Mouse (Mus musculus) layer of hippocampus, postnatal 25 days (tissue): Measurements from ENCODE around the gene Rcl1. TPM values are rescaled to one million over a fixed set of nuclear protein-coding genes. Genes with fewer than 3 reads are reported as not detected.

Source experiments
- DNase-seq, 2 experiments: peaks; one replicate each; pipeline ENCODE4 v3.0.0; 2022; ENCODE audit warnings: mixed read lengths in 2 of 2, low spot score in 1 of 2; ENCODE audit errors: extremely low spot score in 1 of 2
- total RNA-seq, 2 experiments: library from RNA; stranded (reverse); gene quantifications; 2 replicates each; pipeline ENCODE4 v1.2.3; 2021

Rcl1 gene
- total RNA-seq, 2 experiments from 2014 or later = 17.6 to 18.8 TPM

DNA sequence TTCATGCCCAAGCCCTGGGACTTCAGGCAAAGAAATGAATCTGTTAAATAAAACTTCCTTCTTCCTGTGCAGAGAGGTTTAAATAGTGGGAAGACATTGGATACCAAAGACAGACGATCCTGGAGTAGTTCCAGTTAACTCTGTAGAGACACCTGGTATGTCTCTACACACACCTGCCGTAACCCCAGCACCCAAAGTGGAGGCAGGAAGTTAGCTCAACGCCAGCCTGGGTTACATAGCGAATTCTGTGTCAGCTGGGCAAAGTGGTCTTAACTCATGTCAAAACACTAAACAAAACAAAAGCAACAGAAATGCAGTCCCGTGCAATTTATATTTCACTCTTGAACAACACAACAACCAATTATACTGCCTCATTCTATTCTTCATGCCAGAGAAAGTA lies 5.1 kb downstream of the Rcl1 start:
- no peak for DNase-seq

DNA sequence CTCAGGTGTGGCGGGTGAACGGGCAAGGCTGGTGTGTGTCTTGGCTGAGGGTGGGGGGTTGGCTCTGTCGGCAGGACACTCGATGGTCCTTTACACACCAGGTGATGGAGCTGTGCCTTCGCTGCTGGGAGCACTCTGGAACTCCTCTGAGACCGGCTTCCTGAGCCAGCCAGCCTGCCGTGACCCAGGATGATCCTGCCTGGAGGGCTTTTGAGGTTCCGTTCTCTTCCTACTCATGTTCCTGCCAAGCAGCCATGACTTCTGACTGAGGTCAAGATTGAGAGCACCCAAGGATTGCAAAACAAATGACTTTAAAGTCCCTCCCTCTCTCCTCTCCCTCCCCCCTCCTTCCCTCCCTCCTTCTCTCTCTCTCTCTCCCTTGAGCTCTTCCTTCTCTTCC lies 11.5 kb downstream of the Rcl1 start:
- no peak for DNase-seq

DNA sequence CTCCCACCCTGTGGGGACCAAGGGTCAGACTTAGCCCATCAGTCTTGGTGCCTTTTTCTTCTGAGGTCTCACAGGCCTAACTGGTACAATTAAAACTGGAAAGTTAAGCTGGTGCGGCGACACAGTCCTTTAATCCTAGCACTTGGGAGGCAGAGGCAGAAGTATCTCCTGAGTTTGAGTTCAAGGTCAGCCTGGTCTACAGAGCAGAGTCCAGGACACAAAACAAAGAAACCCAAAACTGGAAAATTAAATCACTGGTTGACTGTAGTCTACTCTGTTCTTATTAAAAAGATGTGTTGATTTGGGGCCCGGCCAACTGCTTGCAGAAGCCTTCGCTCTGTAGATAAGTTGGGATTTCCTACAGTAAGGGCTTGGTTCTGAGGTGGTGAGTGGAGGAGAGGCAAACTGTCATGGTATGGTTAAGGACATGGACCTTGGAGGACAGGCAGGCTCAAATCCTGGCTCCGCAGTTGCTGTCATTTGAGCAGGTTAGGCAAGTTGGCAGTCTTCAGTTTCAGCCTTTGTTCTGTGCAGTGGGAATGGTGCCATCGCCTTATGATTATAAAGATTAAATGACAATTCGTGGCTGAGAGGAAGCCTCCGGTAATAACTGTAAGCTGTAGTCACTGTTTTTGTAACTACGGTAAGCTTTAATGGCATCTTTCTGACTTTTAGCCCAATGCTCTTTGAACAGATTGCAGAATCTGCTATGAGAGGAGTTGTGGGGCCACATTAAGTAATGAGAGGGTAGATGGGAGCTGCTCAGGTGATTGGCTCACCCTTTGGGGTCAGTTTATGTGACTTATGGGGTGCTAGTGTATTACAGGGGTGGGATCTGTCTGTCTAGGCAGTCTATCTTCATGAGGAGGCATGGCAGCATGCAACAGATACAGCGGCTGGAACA lies 12.8 kb downstream of the Rcl1 start:
- DNase-seq = no peak

DNA sequence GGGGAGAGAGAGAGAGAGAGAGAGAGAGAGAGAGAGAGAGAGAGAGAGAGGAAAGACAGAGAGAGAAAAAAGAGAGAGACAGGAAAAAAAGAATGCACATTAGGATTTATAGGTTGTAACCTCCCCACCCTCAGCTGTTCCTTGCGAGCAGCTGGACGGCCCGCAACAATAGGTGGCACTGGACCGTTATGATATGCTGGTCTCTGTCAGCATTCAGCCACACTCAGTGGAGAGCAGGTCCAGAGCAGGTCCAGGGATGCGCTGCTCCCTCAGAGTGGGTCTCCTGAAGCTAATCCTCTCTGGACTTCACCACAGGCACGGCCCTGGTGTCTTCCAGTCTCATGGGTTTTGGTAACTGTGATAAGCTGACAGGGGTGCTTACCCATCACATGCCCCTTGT lies 15.6 kb downstream of the Rcl1 start:
- DNase-seq = no peak

DNA sequence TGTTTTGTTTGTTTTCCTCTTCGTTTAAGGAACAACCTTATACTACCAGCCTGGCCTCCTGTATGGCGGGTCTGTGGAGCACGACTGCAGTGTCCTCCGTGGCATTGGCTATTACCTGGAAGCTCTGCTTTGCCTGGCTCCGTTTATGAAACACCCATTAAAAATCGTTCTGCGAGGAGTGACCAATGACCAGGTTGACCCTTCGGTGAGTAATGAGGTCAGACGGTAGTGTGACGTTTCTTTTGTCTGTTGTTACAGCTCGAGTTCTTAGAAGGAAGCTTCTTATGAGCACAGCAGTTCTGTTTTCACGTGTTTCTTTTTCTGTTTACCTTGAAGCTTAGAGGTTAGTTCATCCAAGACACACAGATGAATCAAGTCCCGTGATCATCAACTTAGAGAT lies 17.0 kb downstream of the Rcl1 start:
- DNase-seq = no peak

DNA sequence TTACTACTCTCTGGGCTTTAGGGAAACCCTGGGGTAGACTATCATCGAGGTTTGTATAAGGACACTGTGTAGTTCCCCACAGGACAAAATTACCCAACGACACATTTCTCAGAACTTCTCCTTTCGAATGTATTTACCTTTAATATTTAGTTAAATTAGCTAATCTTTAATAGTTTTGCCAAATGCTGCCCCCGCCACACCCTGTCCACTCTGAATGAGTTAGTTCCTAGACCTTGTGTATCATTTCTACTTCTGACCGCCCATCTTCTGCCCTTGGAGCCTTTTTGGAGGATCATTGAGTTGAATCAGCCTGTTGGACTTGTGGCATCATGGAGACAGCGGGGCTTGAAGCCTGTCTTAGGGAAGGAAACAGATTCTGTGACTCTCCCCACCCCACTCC lies 19.1 kb downstream of the Rcl1 start:
- DNase-seq = no peak

DNA sequence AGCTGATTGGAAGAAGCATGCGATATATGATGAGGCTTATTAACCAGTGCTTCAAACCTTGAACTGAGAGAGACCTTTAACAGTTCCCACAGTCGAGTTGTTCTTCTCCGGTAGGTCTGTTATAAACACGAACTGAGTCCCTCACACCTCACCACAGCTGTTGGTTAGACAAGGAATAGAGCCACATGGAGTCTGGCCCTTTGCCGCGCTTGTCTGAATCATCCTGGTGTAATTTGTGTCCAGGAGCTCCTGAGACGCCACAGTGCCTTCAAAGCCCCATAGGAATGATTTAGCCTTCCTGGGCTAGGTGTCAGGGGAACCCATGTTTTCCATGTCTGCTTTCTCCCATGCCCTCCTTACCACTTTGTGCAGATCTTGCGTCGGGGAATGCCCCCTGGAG lies 20.2 kb downstream of the Rcl1 start:
- DNase-seq = no peak

DNA sequence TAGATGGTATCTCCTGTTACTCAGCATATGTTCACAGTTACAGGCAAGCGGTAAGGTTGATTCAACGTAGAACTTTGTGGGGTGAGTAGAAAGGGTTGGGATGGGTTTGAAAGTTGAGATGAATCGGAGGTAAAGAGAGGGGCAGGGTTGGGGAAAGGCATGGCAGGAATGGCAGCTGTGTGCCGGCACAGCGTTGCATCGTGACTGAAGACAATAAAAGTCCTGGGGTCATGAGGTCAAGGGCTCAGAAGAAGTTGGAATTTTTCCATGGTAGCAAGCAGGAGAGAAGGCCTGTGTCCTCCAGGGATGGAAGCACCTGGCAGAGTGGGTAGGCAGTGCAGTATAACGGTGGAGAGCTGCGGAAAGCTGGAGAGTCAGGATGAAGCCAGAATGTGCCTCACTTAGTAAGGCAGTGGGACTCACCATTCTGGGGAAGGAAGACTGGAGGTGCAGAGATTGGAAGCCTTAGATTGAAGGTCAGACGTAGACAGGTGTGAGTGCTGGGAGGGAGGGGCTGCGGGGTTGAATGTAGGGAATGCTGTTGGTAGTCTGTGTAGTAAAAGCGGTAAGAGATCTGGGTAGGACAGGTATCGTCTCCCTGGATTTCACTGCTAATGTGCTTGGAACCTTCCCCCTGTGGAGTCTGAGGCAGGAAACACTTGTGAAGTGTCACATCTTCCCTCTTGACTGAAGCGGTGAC lies 23.9 kb downstream of the Rcl1 start:
- no peak for DNase-seq

DNA sequence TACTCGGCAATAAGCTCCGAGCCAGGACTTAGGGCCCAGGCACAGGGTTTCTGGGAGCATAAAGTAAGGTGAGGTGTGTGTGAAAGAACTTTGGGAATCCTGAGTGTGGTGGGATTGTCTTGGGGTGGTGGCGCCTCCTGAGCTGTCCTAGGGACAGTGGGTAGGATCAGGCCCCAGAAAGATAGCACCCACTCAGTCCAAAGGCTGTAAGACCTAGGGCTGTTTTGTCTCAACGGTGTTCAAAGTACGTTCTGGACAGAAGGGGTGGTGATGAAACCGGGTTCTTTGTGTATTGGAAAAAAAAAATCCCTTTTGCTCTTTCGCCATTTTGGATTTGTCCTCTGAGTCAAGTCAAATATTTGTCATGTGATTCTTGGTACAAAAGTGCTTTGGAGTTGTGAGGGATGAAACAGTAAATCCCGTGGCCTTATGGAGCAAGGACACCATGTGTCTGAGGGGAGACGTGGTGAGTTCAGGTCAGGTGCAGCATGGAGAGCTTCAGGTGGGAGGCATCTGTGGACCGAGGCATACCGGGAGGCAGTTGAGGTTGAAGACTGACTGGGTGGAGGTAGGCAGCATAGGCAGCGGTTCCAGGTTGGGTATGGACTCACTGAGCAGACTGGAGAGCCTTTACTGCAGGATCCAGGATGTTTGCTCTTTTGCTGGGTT lies 25.3 kb downstream of the Rcl1 start:
- DNase-seq = no peak

DNA sequence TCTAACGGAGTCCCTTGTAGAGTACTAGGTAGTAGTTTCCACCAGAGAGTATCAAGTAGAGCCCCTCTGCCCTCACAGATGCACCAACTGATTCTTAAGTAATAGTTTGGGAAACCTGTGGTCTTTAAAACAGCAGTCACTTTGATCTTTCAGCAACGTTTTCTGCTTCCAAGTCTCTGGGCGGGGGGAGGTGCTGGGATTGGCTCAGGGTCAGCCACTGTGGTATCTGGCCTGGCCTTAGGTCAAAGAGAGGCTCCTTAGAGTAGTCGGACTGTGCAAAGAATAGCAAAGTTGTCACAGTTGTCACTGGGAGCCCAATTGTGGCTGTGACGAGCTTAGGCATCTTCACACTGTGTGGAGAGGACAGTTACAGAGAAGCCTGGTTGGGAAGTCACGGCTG lies 26.2 kb downstream of the Rcl1 start:
- no peak for DNase-seq

DNA sequence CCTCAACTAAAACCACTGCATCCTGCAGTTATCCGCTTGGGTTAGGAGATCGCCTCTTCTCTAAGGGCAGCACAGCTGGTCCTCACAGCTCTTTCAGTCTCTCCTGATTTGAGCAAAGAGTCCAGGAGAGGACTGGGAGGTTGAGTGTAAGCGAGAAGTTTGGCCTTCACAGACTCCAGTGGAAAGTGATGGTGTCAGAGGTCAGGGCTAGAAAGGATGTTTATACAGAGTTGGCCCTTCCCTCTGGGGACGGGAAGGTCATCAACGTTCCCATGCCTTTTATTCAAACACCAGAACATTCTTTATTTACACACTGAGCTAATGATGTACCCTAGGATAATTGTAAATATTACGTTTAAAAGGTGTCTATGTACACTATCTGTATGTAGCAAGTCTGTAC lies 27.0 kb downstream of the Rcl1 start:
- no peak for DNase-seq

DNA sequence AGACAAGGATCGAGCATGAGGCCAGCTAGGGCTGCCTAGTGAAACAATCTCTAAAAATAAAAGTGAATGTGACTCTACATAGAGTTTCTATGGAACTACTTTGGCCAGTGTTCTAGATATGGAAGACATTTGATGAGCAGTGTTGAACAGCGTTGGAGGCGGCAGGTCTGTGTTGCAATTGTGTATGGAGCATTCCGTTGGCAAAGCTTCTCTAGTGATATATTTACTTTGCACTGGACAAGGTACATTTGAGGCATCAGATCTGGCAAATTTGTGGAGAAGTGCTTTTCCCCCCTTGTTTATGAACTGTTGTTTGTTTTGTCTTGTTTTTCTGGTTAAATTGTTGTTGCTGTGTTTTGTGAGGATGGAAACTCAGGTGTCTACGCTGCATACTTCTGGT lies 28.4 kb downstream of the Rcl1 start:
- no peak for DNase-seq

DNA sequence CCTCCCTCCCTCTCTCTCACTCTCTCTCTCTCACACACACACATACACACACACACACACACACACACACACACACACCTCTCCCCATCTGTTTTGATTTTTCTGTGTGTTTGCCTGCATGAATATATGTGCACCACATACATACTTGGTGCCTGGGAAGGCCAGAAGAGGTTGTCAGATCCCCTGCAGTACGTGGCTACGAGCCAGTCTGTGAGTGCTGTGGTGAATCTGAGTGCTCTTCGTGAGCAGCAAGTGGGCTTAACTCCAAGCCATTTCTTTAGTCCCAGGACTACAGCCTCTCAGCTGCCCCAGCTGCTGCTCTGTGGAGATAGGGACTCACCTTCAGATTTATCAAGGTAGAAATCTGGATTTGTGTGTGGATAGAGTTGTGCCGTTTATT lies 30.0 kb downstream of the Rcl1 start:
- DNase-seq = no peak

DNA sequence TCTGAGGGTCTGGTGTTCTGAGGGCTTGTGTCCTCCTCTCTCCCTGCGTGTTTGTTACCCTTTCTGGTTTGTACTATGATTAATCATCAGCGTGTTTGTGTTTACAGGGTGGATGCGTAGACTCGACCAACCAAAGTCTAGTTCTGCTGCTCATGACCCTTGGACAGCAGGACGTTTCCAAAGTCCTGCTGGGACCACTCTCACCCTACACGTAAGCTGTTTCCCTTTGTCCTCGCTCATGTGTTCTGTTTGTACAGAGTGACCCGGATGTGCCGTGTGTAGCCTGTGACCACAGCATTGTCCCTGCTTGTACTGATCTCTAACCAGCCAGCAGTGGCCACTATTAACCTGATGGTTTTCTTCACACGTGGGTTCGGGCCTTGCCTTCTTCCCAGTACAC lies 33.1 kb downstream of the Rcl1 start:
- no peak for DNase-seq

DNA sequence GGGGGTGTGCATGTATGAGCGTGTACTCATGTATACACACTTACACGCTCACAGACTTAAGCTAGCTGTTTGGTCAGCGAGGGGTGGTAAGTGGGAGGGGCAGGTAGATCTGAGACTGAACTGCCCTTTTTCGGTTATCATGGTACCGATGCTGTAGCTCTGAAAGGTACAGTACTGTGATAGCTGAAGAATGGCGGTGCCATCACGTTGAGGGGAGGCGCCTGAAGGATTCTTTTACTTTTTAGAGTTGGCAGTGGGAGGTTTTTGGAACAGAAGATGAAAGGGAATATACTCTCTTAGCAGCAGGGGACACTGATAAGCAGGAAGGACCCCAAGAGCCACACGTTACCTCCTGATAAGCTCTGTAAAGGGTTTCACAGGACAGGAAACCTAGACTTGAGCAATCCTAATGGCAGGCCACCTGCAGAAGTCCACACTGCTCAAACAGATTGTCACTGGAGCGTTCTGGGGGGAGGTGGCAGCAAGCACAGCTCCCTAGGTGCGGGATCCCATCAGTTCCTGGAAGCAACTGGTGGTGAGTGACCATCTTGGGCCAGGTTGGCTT lies 34.1 kb downstream of the Rcl1 start:
- no peak for DNase-seq

DNA sequence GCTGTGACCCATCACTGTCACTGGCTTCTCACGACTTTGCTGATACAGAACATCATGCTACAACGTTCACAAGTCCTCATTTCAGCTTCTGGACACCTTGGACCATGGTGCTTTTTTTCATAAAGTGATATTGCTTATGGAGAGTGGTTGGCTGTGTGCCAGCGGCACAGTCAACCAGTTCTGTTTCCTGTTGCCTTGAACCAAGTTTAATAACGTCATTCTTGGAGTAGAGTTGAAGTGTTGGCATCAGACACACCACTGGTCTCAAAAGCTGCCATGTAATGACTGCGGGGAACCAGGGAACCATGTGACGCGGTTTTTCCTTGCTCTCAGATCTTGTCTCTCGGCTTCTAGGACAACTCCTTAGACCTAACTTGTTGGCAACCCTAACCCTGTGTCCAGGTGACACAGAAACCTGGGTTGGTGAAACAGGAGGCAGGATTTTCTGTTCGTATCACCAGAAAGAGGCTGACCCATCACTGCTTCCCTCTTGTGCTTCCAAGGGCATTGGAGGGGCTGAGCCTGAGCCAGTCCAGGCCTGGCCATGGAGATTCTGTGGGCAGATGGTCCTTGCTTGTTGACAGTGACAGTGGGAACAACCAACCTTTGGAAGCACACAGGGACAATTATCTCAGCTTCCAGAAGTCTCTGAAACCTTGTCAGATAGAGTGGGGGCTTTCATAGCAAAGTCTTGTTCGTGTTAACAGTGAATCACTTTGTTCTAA lies 37.5 kb downstream of the Rcl1 start:
- no peak for DNase-seq

DNA sequence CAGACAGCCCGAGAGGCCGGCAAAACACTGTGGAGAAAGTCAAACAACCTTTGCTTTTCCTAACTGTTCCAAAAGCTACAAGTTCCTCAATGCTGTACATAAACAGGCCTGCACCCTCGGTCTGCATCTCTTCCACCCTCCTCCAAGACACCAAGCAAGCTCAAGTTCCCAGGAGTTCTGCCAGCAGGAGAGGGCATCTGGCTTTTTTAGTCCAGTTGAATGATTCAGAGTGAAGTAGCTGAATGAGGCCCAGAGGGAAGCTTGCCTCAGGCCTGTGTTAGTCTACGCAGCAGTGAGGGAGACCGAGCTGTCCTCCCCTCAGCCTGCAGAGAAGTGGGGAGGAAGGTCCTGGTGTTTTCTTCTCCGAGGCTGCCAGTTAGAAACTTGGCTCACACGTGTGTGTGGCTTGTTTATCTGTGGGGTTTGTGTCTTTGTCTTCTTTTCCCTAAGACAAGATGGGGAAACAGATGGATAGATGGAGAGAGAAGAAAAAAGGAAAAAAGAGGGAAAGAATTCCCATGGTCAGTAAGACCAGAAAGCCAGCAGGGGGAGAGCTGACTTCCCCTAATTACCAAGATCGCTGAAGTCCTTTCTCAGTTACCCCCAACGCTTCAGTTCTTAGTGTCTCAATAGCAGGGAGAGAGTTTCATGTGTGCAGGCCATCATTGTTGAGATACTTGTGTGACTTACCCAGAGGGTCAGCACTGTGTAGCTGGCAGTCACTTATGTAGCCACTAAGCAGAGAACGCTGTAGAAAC lies 38.7 kb downstream of the Rcl1 start:
- no peak for DNase-seq

DNA sequence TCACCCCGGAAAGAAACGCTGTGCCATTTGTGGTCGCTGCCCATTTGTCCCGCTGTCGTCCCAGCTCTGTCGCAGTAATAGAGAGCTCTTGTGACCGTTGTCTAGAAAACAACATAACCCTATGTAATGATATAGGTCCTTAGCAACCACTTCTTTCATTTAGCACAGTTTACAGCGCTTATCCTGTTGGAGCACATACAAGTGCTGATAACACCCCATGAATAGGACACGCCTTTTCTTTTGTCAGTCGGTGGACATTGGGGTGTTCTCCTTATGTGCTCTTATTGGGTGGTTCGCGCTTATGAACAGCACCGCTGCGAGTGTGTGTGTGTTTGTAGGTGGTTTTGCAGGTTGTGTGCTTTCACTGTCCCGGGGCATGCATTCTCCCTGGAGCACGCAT lies 39.8 kb downstream of the Rcl1 start:
- DNase-seq = no peak

DNA sequence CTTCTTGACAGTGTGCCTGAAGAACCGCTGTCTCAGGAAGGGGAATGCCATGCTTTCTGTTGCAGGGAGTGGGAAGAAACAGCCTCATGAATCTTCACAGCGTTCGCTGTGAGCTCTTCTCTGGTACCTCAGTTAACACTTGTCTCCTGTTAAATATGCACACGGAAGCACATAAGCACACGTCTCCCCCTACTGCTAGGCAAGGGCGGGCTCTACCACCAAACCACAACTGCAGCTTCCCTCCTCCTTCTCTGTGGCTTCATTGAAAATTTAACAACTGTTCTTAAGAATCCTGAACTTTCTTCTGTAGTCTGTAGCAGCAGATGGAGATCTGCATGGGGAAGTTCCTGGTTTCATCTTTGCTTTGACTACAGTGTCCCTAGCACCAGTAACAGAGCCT lies 41.1 kb downstream of the Rcl1 start:
- DNase-seq = no peak

DNA sequence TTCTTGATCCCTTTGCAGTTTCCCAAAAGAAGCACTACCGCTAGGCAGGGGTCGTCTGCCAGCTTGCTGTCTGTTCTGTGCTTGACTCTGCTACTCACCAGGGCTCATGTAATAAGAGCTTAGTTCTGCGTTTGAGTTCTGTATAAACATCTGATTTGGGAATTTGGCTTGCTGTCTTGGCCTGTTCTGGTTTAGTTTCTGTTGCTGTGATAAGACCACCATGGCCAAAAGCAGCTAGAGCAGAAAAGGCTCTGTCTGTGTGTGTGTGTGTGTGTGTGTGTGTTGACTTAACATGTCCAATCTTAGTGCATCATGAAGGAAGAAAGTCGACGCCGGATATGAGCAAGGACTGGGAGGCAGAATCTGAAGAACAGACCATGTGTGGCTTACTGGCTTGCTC lies 44.2 kb downstream of the Rcl1 start:
- DNase-seq = no peak
